Mouse (Mus musculus): ENCODE results near the gene Intu. TPM values are rescaled to one million over a fixed set of nuclear protein-coding genes. Genes with fewer than 3 reads are reported as not detected.

The Intu gene
- total RNA-seq, 2 experiments from 2014 or later, result 7.0 to 8.8 TPM

GRCm38 (mm10) chr3:40678856-40679255 is 147.8 kb downstream of the Intu start:
- DNase-seq (ENCODE audit: low spot score in 2 of 2), result no peak

DNA sequence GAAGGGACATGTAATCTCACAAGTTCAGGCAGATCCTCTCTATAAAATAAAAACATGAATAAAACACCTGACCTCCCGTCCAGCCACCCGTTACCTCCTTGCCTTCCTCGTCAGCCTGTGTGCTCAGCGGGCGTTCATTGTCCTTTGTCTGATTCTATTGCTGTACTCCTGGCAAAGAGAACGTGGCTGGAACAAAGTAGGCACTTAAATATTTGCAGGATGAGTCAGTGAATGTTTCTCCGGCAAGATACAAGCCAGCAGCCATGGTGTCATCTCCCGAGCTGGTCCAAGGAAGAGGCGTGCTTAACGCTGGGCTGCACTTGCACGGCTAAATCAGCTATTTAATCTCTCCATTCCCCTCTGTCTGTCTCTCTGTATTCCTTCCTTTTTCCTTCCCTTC is 151.3 kb downstream of the Intu start:
- no peak for DNase-seq (ENCODE audit: low spot score in 2 of 2)

GRCm38 (mm10) chr3:40683171-40683570 is 152.1 kb downstream of the Intu start:
- DNase-seq (ENCODE audit: low spot score in 2 of 2), result no peak

- DNase-seq (ENCODE audit: low spot score in 2 of 2), result no peak
Measured at GRCm38 (mm10) chr3:40685855-40686515, 154.9 kb downstream of the Intu start.

GRCm38 (mm10) chr3:40686836-40687235 is 155.8 kb downstream of the Intu start:
- DNase-seq (ENCODE audit: low spot score in 2 of 2), result no peak

- no peak for DNase-seq (ENCODE audit: low spot score in 2 of 2)
Measured at GRCm38 (mm10) chr3:40687588-40687987, 156.5 kb downstream of the Intu start.

DNA sequence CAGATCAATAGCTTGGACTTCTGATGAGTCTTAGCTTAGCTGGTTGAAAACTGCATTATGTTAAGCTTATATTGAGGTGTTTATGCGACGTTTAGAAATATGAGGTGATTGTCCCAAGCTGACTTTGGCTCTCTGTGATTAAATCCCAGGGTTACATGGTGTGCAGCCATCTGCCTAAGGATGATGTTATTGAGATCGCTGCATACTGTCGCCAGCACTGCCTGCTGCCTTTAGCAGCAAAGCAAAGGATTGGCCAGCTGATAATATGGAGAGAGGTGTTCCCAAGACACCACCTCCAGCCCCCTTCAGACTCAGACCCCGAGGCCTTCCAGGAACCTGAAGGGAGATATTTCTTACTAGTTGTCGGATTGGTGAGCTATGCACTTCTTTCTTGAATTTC is 160.5 kb downstream of the Intu start:
- DNase-seq (ENCODE audit: low spot score in 2 of 2), result no peak

GRCm38 (mm10) chr3:40693435-40693834 is 162.3 kb downstream of the Intu start:
- no peak for DNase-seq (ENCODE audit: low spot score in 2 of 2)

DNA sequence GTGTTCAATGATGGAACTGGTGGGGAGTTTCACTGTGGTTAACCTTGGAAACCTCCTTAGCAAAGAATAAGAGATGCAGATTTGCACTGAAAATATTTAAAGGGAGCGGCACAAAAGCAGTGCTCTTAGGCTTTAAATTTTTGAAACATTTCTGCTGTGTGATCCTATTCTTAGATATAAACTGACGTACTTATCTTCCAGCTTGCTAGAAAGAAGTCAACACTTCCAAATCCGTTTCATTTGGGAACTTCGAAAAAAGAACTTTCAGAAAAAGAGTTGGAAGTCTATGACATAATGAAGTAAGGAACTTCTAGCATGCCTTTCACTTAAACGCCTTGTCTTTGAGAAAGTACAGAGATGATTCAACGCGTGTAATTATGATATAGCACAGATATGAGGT is 162.9 kb downstream of the Intu start:
- no peak for DNase-seq (ENCODE audit: low spot score in 2 of 2)

GRCm38 (mm10) chr3:40694438-40694837 is 163.4 kb downstream of the Intu start:
- DNase-seq (ENCODE audit: low spot score in 2 of 2), result no peak

- no peak for DNase-seq (ENCODE audit: low spot score in 2 of 2)
Measured at GRCm38 (mm10) chr3:40695162-40695561, 164.1 kb downstream of the Intu start.

DNA sequence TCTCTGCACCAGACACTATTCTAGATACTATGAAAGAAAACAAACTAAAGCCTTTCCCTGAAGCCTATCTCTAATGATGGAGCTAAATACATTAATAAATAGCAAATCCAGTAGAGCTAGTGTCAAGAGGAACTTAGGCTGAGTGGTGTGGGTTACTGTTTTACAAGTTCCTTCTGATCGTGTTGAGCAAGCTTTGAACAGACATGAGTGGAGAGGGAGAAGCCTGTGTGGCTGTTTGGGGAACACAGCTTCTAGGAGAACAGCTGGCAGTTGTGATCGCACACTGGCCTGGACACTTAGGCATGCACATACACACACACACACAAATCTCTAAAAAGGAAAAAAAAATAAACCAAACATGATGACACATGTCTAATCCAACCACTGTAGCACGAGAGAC is 167.7 kb downstream of the Intu start:
- DNase-seq (ENCODE audit: low spot score in 2 of 2), result no peak

DNA sequence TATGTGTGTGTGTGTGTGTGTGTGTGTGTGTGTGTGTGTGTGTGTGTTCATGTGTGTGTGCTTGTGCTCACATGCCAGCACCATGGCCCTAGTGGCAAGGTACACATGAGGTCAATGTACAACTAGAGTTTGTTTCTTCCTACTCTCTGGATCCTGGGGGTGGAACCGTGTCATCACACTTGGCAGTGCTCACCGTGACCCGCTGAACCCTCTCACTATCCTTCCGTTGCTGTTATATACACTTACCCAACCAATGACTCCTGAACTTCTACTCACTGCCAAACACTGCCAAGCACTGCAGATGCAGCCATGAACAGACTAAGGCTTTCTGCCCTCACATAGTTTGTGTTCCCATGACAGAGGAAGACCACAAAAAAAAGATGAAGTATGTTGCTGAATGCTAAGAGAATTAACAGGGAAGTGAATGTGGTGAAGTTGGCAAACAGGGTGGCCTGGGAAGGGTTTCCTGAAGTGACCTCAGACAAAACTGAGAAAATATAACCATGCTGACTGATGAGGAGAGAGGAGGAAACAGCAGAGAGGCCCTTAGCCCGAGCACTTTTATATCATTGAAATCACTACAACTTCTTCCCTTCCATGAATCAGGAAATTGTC is 173.8 kb downstream of the Intu start:
- no peak for DNase-seq (ENCODE audit: low spot score in 2 of 2)

DNA sequence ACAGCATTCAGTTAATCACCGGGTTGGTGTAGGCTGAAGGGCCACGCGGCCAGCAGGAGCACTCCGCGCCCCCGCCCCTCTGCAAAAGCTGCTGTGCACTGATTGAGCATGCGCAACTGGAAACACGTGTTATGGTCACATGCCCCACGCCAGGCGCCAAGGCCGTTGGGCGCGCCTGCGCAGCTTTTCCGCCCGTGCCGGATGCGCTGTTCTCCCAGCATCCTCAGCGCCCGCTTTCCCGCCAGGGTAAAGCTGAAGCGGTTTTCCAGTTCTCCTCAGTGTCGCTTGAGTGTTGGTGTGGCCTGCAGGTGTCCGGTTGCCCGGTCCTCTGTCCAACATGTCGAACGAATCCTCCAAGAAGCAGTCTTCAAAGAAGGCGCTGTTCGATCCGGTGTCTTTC is 177.6 kb downstream of the Intu start, which contains the start of gene Slc25a31:
Slc25a31 (plus strand) TSS at position 201 of the 400 bp plus-strand sequence.
- no peak for DNase-seq (ENCODE audit: low spot score in 2 of 2)

DNA sequence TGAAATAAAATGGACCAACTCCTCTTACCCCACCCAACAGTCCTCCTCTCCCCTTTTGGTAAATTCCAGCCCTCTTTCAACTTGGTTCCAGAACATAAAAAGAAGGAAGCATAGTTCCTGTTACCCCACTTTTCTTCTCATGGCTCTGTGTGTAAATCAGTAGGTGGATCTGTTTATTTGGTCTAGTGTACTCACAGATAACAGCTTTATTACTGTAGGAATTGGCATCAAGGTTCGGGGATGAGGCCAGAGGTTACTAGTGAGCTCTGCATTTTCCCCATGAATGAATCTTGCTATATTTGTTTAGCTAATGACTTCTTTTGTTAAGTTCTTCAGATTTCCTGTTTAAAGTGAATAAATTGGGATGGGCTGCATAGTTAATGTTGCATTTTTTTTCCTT is 185.0 kb downstream of the Intu start:
- no peak for DNase-seq (ENCODE audit: low spot score in 2 of 2)

DNA sequence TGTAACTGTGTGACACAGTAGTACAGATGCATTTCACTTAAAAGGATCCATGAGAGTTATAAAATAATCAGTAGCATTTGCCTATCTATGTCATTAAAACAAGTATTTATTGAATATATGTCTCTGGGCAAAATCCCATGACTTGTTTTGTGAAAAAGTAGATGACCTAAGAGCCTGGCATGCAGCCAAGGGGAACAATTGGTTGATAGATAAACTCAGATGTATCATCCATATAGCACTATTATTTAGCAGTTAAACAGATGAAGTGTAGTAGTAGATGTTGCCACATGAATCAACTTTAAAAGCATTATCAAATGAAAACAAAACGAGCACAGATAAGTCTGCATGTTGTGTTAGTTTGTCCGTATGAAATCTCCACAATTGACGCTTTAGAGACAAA is 187.9 kb downstream of the Intu start:
- DNase-seq (ENCODE audit: low spot score in 2 of 2), result no peak

- DNase-seq (ENCODE audit: low spot score in 2 of 2), result no peak
Measured at GRCm38 (mm10) chr3:40738381-40738912, 207.4 kb downstream of the Intu start.

- DNase-seq (ENCODE audit: low spot score in 2 of 2), result no peak
Measured at GRCm38 (mm10) chr3:40744024-40744835, 213.1 kb downstream of the Intu start, which contains the start of gene Hspa4l. Gene Hspa4l, plus strand, starts transcription at chr3:40744495.

- peak; percentile 88 to 94 for DNase-seq (ENCODE audit: low spot score in 2 of 2)
Measured at GRCm38 (mm10) chr3:40744836-40745660, 214.0 kb downstream of the Intu start.

GRCm38 (mm10) chr3:40745661-40746547 is 214.8 kb downstream of the Intu start:
- DNase-seq (ENCODE audit: low spot score in 2 of 2), result peak in 1 of 2 experiments; percentile 43

Measured in layer of hippocampus, adult 18-20 months (tissue).